Mouse (Mus musculus) intestine, embryonic 15.5 days (tissue): ENCODE results near the gene Lrrc1. TPM values are rescaled to one million over a fixed set of nuclear protein-coding genes. Genes with fewer than 3 reads are reported as not detected.

ENCODE experiments used
- ATAC-seq: fragments of 200-750 bp; cut with Nextera tagmentation; 2 replicates; pipeline ENCODE4 v1.8.0; 2017; ENCODE audit warnings: moderate TSS enrichment, moderate library complexity
- H3K27ac ChIP-seq: fragments of 300-500 bp; sonication (generic); 2 replicates; pipeline ENCODE4 v1.5.1; 2015; ENCODE audit warnings: mild to moderate bottlenecking, inconsistent platforms
- H3K27me3 ChIP-seq: fragments of 300-500 bp; sonication (generic); replicated peaks from 2 replicates; pipeline ENCODE4 v1.6.1; 2015; ENCODE audit warnings: inconsistent platforms
- H3K36me3 ChIP-seq: fragments of 300-500 bp; sonication (generic); 2 replicates; pipeline ENCODE4 v1.6.1; 2015; ENCODE audit warnings: inconsistent platforms
- H3K4me1 ChIP-seq: fragments of 300-500 bp; sonication (generic); replicated peaks from 2 replicates; pipeline ENCODE4 v1.6.1; 2015; ENCODE audit warnings: inconsistent platforms
- H3K4me2 ChIP-seq: fragments of 300-500 bp; sonication (generic); replicated peaks from 2 replicates; pipeline ENCODE4 v1.6.1; 2015; ENCODE audit warnings: mild to moderate bottlenecking, inconsistent platforms
- H3K4me3 ChIP-seq: fragments of 300-500 bp; sonication (generic); replicated peaks from 2 replicates; pipeline ENCODE4 v1.5.1; 2015; ENCODE audit warnings: inconsistent platforms
- H3K9ac ChIP-seq: fragments of 300-500 bp; sonication (generic); 2 replicates; pipeline ENCODE4 v1.6.1; 2015; ENCODE audit warnings: inconsistent platforms
- H3K9me3 ChIP-seq: fragments of 300-500 bp; sonication (generic); 2 replicates; pipeline ENCODE4 v1.6.1; 2016; ENCODE audit warnings: inconsistent platforms
- WGBS: fragments of 180-500 bp; shearing (Covaris S2); methylation state at CpG from one replicate; pipeline ENCODE4 v1.1.7; 2015; 5-methylcytosine and 5-hydroxymethylcytosine counted together
- polyA plus RNA-seq: library from polyadenylated mRNA; unstranded; fragments of >200 nt; fragmentation: Nextera tagmentation; extraction: Ambion mirVana; gene quantifications from 2 replicates; pipeline ENCODE4 v1.2.1, GENCODE M21; 2015

The Lrrc1 gene
- polyA plus RNA-seq, 1 experiment from 2014 or later: 14.1 TPM

GRCm38 (mm10) chr9:77382514-77382913 is 162.2 kb downstream of the Lrrc1 start:
- ATAC-seq: peak; percentile 9; the same call in 1 of the 2 replicates
- H3K27me3 ChIP-seq: no peaks in the 10 kb centered on the region
- 28% methylated on average over 3 of the region's 3 CpGs for WGBS
- no peak overlapping the region for H3K4me3 ChIP-seq
- peaks cover 4% of the 10 kb centered on the region; the same call in 1 of the 2 replicates for H3K4me1 ChIP-seq
- H3K4me2 ChIP-seq: no peak overlapping the region
- H3K27ac ChIP-seq: no peak overlapping the region
- H3K9me3 ChIP-seq: no peaks in the 10 kb centered on the region
- no peaks in the 10 kb centered on the region for H3K36me3 ChIP-seq
- H3K9ac ChIP-seq: no peak overlapping the region

GRCm38 (mm10) chr9:77381565-77381964 is 163.1 kb downstream of the Lrrc1 start:
- Histone ChIP-seq H3K9me3 (no peaks in the 10 kb centered on the region), H3K27ac (no peak overlapping the region), H3K36me3 (no peaks in the 10 kb centered on the region), H3K4me3 (no peak overlapping the region), H3K27me3 (no peaks in the 10 kb centered on the region), H3K9ac (no peak overlapping the region), H3K4me1 (peaks cover 4% of the 10 kb centered on the region; the same call in 1 of the 2 replicates), H3K4me2 (no peak overlapping the region)
- 18% methylated on average over 5 of the region's 5 CpGs for WGBS
- ATAC-seq: no peak

Other genes with a start within 250 kb of the Lrrc1 start
- gene Mlip, start 191.9 kb downstream of the Lrrc1 start, polyA plus RNA-seq: 0.44 and 0.59 TPM in 2 replicates
- 0.08 and 0.29 TPM in 2 replicates for gene Klhl31, start 91.6 kb upstream of the Lrrc1 start, polyA plus RNA-seq
- gene Gclc, start 209.7 kb upstream of the Lrrc1 start, polyA plus RNA-seq: 13.0 and 13.5 TPM in 2 replicates